Mouse (Mus musculus) frontal cortex, adult 2 months (tissue): ENCODE data around the gene Gm28036. TPM values are rescaled to one million over a fixed set of nuclear protein-coding genes. Genes with fewer than 3 reads are reported as not detected.

Experiments
- polyA plus RNA-seq: library from polyadenylated mRNA; depleted of rRNA; stranded (reverse); fragments of >200 nt; gene quantifications from 2 replicates; pipeline ENCODE4 v1.2.3, GENCODE M21; 2012; rRNA removed

Gm28036 gene
- polyA plus RNA-seq, 1 experiment, result 4.3 TPM

Other genes starting within 250 kb of the Gm28036 start
- 58.4 and 65.8 TPM in 2 replicates for gene Uqcc1, start 196.8 kb downstream of the Gm28036 start, polyA plus RNA-seq
- not detected in 2 replicates for gene Gm15557, start 186.4 kb downstream of the Gm28036 start, polyA plus RNA-seq
- 0.08 and 0.24 TPM in 2 replicates for gene Gdf5, start 181.7 kb downstream of the Gm28036 start, polyA plus RNA-seq
- 18.1 and 18.4 TPM in 2 replicates for gene Cep250, start 170.6 kb downstream of the Gm28036 start, polyA plus RNA-seq
- gene 6430550D23Rik, start 119.1 kb downstream of the Gm28036 start, polyA plus RNA-seq, result 3.3 and 4.6 TPM in 2 replicates
- gene Ergic3, start 119.0 kb downstream of the Gm28036 start, polyA plus RNA-seq, result 317 TPM in 2 replicates
- gene Fer1l4, start 74.1 kb downstream of the Gm28036 start, polyA plus RNA-seq, result 0.08 TPM in 2 replicates
- 4.9 and 5.6 TPM in 2 replicates for gene Spag4, start 61.9 kb downstream of the Gm28036 start, polyA plus RNA-seq
- gene Cpne1, start 15.1 kb downstream of the Gm28036 start, polyA plus RNA-seq, result 54.7 and 55.7 TPM in 2 replicates
- gene Rbm12, start 15.1 kb downstream of the Gm28036 start, polyA plus RNA-seq, result 11.2 and 11.6 TPM in 2 replicates
- gene Romo1, start 16.9 kb upstream of the Gm28036 start, polyA plus RNA-seq, result 272 and 376 TPM in 2 replicates
- gene Nfs1, start 17.1 kb upstream of the Gm28036 start, polyA plus RNA-seq, result 55.0 and 56.2 TPM in 2 replicates
- gene Rbm39, start 53.1 kb upstream of the Gm28036 start, polyA plus RNA-seq, result 169 and 203 TPM in 2 replicates
- gene Phf20, start 69.4 kb upstream of the Gm28036 start, polyA plus RNA-seq, result 29.7 and 34.2 TPM in 2 replicates
- 7.8 and 8.9 TPM in 2 replicates for gene Cnbd2, start 185.2 kb upstream of the Gm28036 start, polyA plus RNA-seq
- gene Scand1, start 185.6 kb upstream of the Gm28036 start, polyA plus RNA-seq, result 78.0 and 85.3 TPM in 2 replicates